In the genomic region with DNA sequence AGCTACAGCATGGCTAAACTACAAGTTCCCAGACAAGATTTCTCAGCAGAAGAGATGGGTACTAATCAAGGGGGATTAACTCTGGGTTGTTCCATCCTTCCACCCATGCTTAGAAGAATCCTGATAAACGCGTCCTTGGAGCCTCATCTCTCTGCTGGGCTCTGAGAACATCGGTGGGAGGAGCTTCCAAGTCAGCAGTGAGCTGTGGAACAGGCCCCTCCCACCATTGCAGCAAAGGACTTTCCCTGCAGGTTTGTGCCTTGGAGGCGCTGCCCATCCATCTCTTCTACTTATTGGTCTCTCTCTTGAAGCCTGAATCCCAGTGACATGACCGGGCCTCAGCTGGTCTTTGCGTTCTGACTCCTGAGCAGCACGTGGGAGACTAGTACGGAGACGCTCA, we compare ENCODE assay signal across 11 mouse cellular contexts. TPM values are rescaled to one million over a fixed set of nuclear protein-coding genes. Genes with fewer than 3 reads are reported as not detected.
DNase-seq lines count a peak whose midpoint lies in the region; ATAC-seq and TF ChIP-seq lines count a peak whose summit lies in the region.
"Had no signal": no experiment of that assay in that cellular context is flagged by ENCODE, and none has a peak within 500 bp of the region (broad histone marks: within the 10 kb centered on the region; RNA-seq: fewer than 3 reads in every experiment).

No protein-coding gene starts in this region.

- no peak for TF ChIP-seq POLR2A in cortical plate, adult 2 months (IDR thresholded peaks at IDR 0.05; ENCODE audit: extremely low read depth, insufficient read depth, low read length)

- no peak for TF ChIP-seq CTCF in cortical plate, adult 2 months (IDR thresholded peaks at IDR 0.05; ENCODE audit: extremely low read depth, insufficient read depth, low read length)

- no peak overlapping the region for H3K4me2 ChIP-seq in hindbrain, embryonic 15.5 days
- H3K4me2 ChIP-seq in hindbrain, embryonic 14.5 days (replicated peaks) = no peak overlapping the region
- H3K4me2 ChIP-seq in midbrain, embryonic 15.5 days = no peak overlapping the region
- no peak overlapping the region for H3K4me2 ChIP-seq in midbrain, embryonic 13.5 days (replicated peaks)
- H3K4me2 ChIP-seq in limb, embryonic 15.5 days = no peak overlapping the region
- H3K4me2 ChIP-seq: heart, embryonic 13.5 days; lung, embryonic 15.5 days had no signal

- H3K36me3 ChIP-seq in hindbrain, embryonic 15.5 days = no peaks in the 10 kb centered on the region
- no peaks in the 10 kb centered on the region for H3K36me3 ChIP-seq in hindbrain, embryonic 14.5 days (replicated peaks; ENCODE audit: control insufficient read depth, insufficient read depth)
- no peaks in the 10 kb centered on the region for H3K36me3 ChIP-seq in midbrain, embryonic 15.5 days (replicated peaks)
- no peaks in the 10 kb centered on the region for H3K36me3 ChIP-seq in midbrain, embryonic 13.5 days
- H3K36me3 ChIP-seq in limb, embryonic 15.5 days = no peaks in the 10 kb centered on the region
- H3K36me3 ChIP-seq: heart, embryonic 13.5 days; lung, embryonic 15.5 days had no signal

- no peak overlapping the region for H3K9ac ChIP-seq in hindbrain, embryonic 15.5 days
- no peak overlapping the region for H3K9ac ChIP-seq in hindbrain, embryonic 14.5 days
- no peak overlapping the region for H3K9ac ChIP-seq in midbrain, embryonic 15.5 days
- H3K9ac ChIP-seq in midbrain, embryonic 13.5 days (replicated peaks) = no peak overlapping the region
- no peak overlapping the region for H3K9ac ChIP-seq in limb, embryonic 15.5 days
- H3K9ac ChIP-seq: heart, embryonic 13.5 days; lung, embryonic 15.5 days had no signal

- DNase-seq in hindbrain, embryonic 14.5 days (ENCODE audit: low spot score) = no peak
- no peak for DNase-seq in thymus, postnatal 25 days
- DNase-seq: cerebellum, postnatal 36 days had no signal

- peaks cover 42% of the 10 kb centered on the region for H3K4me1 ChIP-seq in hindbrain, embryonic 15.5 days (replicated peaks)
- H3K4me1 ChIP-seq in hindbrain, embryonic 14.5 days (replicated peaks; ENCODE audit: control insufficient read depth, insufficient read depth, low read length) = peaks cover 22% of the 10 kb centered on the region
- peaks cover 24% of the 10 kb centered on the region for H3K4me1 ChIP-seq in midbrain, embryonic 15.5 days
- peaks cover 34% of the 10 kb centered on the region for H3K4me1 ChIP-seq in midbrain, embryonic 13.5 days (replicated peaks)
- peaks cover 26% of the 10 kb centered on the region for H3K4me1 ChIP-seq in cortical plate, adult 2 months (ENCODE audit: control insufficient read depth, insufficient read depth, low read length)
- peaks cover 62% of the 10 kb centered on the region for H3K4me1 ChIP-seq in limb, embryonic 15.5 days

- no peaks in the 10 kb centered on the region for H3K9me3 ChIP-seq in hindbrain, embryonic 15.5 days
- H3K9me3 ChIP-seq in hindbrain, embryonic 14.5 days (ENCODE audit: control insufficient read depth, low read length) = no peaks in the 10 kb centered on the region
- H3K9me3 ChIP-seq in midbrain, embryonic 15.5 days = no peaks in the 10 kb centered on the region
- no peaks in the 10 kb centered on the region for H3K9me3 ChIP-seq in midbrain, embryonic 13.5 days
- H3K9me3 ChIP-seq in limb, embryonic 15.5 days = no peaks in the 10 kb centered on the region
- H3K9me3 ChIP-seq: heart, embryonic 13.5 days; lung, embryonic 15.5 days had no signal

- H3K4me3 ChIP-seq in hindbrain, embryonic 15.5 days = no peak overlapping the region
- H3K4me3 ChIP-seq in hindbrain, embryonic 14.5 days (replicated peaks; ENCODE audit: low read length) = no peak overlapping the region
- H3K4me3 ChIP-seq in midbrain, embryonic 15.5 days = no peak overlapping the region
- no peak overlapping the region for H3K4me3 ChIP-seq in midbrain, embryonic 13.5 days (replicated peaks)
- H3K4me3 ChIP-seq in cortical plate, adult 2 months (ENCODE audit: insufficient read depth, low read length) = no peak overlapping the region
- no peak overlapping the region for H3K4me3 ChIP-seq in limb, embryonic 15.5 days
- H3K4me3 ChIP-seq: heart, embryonic 13.5 days; lung, embryonic 15.5 days had no signal

- H3K27me3 ChIP-seq in hindbrain, embryonic 15.5 days = no peaks in the 10 kb centered on the region
- no peaks in the 10 kb centered on the region for H3K27me3 ChIP-seq in hindbrain, embryonic 14.5 days (ENCODE audit: control insufficient read depth, insufficient read depth, low read length)
- H3K27me3 ChIP-seq in midbrain, embryonic 15.5 days (replicated peaks) = no peaks in the 10 kb centered on the region
- H3K27me3 ChIP-seq in midbrain, embryonic 13.5 days = no peaks in the 10 kb centered on the region
- H3K27me3 ChIP-seq in limb, embryonic 15.5 days = no peaks in the 10 kb centered on the region
- H3K27me3 ChIP-seq: heart, embryonic 13.5 days; lung, embryonic 15.5 days had no signal

- peak overlapping the region; percentile 75 for H3K27ac ChIP-seq in hindbrain, embryonic 15.5 days (replicated peaks)
- H3K27ac ChIP-seq in hindbrain, embryonic 14.5 days = no peak overlapping the region
- peak overlapping the region; percentile 20; the same call in 1 of the 2 replicates for H3K27ac ChIP-seq in midbrain, embryonic 15.5 days
- no peak overlapping the region for H3K27ac ChIP-seq in midbrain, embryonic 13.5 days
- 0 out of 2 replicates have a peak overlapping the region, but pooled peaks have one; percentile 23 for H3K27ac ChIP-seq in cortical plate, adult 2 months (ENCODE audit: insufficient read depth, low read length)
- H3K27ac ChIP-seq in limb, embryonic 15.5 days = peak overlapping the region; percentile 83
- H3K27ac ChIP-seq: kidney, postnatal 0 days had no signal

- no peak for ATAC-seq in hindbrain, embryonic 15.5 days (ENCODE audit: low FRiP score, low read depth)
- ATAC-seq in hindbrain, embryonic 14.5 days (ENCODE audit: low FRiP score) = no peak
- ATAC-seq in midbrain, embryonic 15.5 days (replicated peaks) = no peak; the same call in 1 of the 2 replicates
- ATAC-seq in midbrain, embryonic 13.5 days = no peak
- ATAC-seq in limb, embryonic 15.5 days (ENCODE audit: insufficient number of reproducible peaks, low FRiP score, low TSS enrichment, low read depth) = no peak

- 68% methylated on average over 9 of the region's 9 CpGs for WGBS in hindbrain, embryonic 15.5 days
- 68% methylated on average over 9 of the region's 9 CpGs for WGBS in hindbrain, embryonic 14.5 days
- 69% methylated on average over 9 of the region's 9 CpGs for WGBS in midbrain, embryonic 15.5 days
- WGBS in midbrain, embryonic 13.5 days = 61% methylated on average over 9 of the region's 9 CpGs
- 55% methylated on average over 9 of the region's 9 CpGs for WGBS in limb, embryonic 15.5 days

RNA-seq across cellular contexts. Expression of gene Rasa3, which starts 36.2 kb away (rescaled TPM):
- 33.5 and 43.1 TPM in 2 replicates for polyA plus RNA-seq in hindbrain, embryonic 15.5 days (2015; fragmentation: Nextera tagmentation; extraction: Ambion mirVana)
- polyA plus RNA-seq in hindbrain, embryonic 14.5 days (2014; fragmentation: Nextera tagmentation; extraction: Ambion mirVana) = 32.6 and 37.3 TPM in 2 replicates
- 27.3 and 27.7 TPM in 2 replicates for polyA plus RNA-seq in midbrain, embryonic 15.5 days (2015; fragmentation: Nextera tagmentation; extraction: Ambion mirVana)
- polyA plus RNA-seq in midbrain, embryonic 13.5 days (2015; fragmentation: Nextera tagmentation; extraction: Ambion mirVana) = 20.6 and 21.7 TPM in 2 replicates
- 52.4 and 53.1 TPM in 2 replicates for polyA plus RNA-seq in cortical plate, adult 2 months (2012; rRNA removed)
- 32.3 and 35.5 TPM in 2 replicates for polyA plus RNA-seq in limb, embryonic 15.5 days (2015; fragmentation: Nextera tagmentation; extraction: Ambion mirVana)

Comparison
In these comparisons a context has a peak if more than half of its experiments do, and no peak if none do; other contexts are left out.
1. H3K27ac ChIP-seq: peak in hindbrain, embryonic 15.5 days (single experiment), midbrain, embryonic 15.5 days (single experiment), cortical plate, adult 2 months (single experiment) and limb, embryonic 15.5 days (single experiment); none in hindbrain, embryonic 14.5 days (single experiment) and midbrain, embryonic 13.5 days (single experiment).